Mouse (Mus musculus): ENCODE results near the gene Zeb2.

Gene Zeb2

DNA sequence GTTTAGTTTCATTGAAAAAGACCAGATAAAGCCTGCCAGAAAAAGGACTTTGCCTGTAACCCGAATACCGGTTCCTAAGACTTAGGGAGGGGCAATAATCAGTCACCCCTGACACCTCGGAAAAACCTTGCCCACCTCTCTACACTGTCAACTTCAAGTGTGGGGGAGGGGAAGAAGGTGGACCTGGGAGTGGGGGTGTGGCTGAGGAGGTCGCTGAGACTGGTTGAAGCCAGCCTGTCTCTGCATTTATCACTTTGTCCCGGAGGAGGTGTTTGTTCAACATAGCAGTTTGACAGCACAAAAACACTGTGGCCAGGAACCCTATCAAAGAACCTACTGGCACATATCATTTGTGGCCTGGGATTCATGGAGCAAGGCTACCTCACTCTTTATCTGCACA is 19.2 kb downstream of the Zeb2 start:
- no peak for DNase-seq (ENCODE audit: low read depth in 1 of 2, low spot score in 2 of 2)

DNA sequence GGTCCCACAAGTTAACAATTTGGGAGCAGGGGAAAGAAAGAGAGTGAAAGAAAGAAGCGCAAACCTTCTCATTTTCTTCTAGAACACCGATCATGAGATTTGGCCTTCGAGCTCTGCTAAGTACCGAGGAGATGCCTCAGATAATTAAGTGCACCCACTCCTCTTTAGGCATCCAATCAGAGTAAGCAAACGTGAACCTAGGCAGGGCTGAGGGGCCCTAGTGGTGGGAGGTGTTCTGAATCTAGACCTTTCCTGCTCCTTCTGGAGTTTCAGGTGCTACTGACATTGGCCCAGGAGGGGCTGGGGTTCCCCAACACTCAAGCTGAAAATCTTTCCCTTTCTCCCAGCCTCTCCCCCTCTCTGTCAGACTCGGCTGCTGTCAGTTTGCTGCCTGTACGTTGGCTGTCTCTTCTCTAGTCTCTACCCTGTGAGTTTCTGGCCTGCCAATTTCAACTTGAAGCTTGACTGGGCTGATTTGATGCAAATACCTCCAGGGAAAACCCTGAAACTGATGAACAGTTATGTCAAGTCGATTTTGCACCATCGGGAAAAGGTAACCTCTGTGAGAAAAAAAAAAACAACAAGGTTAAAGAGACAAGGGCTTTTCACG is 20.5 kb downstream of the Zeb2 start:
- DNase-seq (ENCODE audit: low read depth in 1 of 2, low spot score in 2 of 2), result no peak

DNA sequence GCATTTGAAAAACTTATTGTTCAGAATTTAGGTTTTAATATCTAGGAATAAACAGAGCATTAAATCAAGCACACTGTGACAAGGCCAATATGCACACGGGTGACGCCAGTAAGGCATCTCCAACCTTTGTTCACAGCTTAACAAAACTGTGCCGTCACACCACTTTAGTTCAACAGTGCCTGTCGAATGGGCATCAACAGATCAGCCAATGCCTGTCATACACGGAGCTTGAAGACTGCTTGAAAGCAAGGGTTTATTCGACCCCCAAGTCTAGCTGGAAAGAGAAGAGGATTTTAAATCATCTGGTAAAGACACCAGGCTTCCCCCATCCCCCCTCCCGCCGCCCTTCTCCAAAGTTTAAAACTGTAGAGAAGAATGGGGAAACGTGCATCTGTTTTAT is 21.4 kb downstream of the Zeb2 start:
- DNase-seq (ENCODE audit: low read depth in 1 of 2, low spot score in 2 of 2), result no peak

DNA sequence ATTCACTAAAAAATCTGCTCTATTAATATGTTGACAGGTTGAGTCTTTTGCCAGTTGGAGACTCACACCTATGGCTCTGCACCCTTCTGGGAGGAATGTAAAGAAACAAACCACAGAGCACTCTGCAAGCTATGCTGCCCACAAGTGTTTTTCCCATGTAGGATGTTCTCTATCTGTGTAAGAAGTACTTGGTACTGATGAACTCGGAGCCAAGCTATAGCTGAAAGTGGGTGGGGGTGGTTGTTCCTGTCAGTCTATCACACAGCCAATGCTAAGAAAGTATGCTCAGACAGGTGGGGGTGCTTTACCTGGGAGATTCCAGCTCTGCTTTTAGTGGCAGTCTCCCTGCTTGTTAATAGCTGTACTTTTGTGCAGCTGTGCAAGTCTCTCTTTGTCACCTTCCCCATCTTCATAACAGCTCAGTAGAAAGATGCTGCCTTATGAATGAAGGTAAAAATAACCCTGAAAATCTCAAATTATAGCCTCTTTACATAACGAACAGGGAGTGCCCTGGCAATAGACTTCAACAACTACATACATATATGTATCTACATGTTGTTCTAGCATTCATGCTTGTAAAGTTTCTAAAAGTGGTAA is 22.7 kb downstream of the Zeb2 start:
- no peak for DNase-seq (ENCODE audit: low read depth in 1 of 2, low spot score in 2 of 2)

DNA sequence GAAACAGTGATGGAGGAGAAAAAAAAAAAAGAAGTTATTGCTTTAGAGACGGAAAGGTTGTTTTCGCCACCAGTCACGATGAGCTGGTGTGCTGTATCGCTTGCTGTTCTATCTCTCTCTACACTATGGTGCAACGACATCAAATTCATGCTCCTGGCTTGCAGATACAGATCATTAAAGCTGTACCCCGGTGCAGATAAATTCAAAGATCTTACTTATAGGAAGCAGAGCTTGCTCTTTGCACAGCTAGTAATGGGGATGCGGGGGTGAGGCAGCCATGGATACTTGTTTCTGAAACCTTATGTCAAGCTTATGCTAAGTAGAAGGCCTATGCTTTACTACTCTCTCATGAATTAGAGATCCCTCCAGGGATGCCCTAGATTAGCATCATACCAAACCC is 23.7 kb downstream of the Zeb2 start:
- no peak for DNase-seq (ENCODE audit: low read depth in 1 of 2, low spot score in 2 of 2)

DNA sequence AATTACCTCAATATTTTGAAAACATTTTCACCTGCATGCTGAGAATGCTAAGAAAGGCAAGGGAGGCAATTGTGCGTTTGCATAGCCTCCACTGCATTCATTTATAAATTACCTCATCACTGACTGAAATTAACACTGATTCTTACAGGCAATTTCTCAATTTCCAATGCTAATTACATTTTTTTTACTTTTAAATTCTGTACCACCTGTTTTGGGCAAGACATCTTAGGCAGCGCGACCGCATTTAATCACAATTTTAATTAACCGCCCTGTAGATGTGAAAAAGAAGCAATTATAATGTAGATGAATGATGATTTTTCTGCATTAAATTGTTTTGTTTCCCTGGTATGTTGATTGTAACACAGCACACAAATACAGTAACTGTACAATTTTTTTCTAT is 24.5 kb downstream of the Zeb2 start:
- DNase-seq (ENCODE audit: low read depth in 1 of 2, low spot score in 2 of 2), result no peak

DNA sequence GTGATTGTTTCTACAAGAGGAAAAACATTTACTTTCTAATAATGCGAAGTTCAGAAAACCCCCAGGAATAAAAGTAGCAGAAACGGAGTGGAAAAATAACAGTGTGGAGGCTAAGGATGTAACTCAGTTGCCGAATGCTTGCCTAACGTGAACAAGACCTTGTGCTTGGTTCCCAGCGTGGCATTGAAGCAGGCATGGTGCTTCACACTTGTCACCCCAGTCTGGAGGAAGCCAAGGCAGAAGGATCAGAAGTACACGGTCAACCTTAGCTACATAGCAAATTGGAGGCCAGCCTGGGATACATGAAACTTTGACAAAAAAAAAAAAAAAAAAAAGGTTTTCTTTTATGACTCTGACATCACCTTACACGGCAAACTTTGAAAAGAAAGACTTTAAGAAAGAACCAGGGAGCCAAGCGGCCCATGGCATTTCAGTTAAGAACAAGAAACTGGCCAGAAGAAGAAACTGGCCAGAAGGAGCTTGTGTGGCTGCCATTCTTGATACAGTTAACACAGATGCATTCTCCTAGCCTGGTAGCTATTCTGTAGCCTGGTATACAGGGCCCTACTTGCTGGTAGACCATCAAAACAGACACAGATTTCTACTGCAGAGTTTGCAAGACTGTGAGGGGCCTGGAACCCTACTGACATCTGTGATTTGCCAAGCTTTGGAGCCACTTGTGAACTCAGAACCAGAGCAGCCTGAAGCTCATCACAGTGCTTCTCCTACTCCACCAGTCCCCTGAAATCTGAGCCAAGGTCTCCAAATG is 26.5 kb downstream of the Zeb2 start:
- no peak for DNase-seq (ENCODE audit: low read depth in 1 of 2, low spot score in 2 of 2)

DNA sequence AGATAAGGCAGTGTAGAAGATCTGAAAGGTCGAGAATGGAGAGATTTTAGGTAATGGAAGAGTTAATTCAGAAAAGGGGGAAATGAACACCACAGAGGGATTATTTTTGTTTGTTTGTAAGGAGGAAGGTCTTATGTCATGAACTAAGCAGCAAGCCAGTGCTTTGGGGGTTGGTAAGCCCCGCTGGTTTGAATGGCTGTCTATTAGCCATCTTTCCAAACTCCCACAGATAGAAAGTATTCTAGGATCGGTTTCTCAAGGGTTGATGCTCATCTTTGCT is 28.0 kb downstream of the Zeb2 start:
- DNase-seq (ENCODE audit: low read depth in 1 of 2, low spot score in 2 of 2), result no peak

DNA sequence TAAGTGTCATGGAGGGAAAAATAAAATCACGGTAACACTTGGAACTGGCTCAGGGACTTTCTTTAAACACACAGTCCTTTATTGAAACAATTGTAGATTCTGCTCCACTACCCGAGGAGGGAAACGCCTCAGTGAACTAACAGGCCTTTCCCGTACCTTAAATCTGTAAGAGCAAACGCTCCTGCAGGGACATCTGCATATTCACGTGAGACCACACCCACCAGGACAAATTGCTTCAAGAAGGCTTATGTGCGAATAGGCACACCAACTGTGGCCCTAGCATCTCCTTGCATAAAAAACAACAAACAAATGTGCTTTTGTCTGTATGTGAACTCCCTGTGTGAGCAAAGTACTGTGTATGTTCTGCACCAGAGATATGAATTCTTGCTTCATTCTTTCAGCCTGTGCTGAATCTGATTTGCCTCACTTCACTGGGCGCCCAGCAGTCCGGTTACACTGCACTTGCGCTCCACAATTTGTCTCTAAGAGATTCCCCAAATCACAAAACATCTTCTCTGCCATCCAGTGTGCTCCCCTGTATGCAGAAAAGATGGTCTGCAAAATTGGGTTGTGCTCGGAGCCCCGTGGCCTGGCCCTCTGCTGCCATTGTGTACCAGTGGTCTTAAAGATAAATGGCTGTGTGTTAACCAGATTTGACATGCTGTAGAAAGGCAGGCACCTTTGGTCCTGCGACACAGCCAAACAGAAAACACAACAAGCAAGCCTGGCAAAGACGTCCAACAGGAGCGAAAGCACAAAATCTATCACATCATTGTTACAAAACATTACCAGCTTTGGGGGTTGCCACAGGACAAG is 28.6 kb downstream of the Zeb2 start:
- DNase-seq (ENCODE audit: low read depth in 1 of 2, low spot score in 2 of 2), result no peak

DNA sequence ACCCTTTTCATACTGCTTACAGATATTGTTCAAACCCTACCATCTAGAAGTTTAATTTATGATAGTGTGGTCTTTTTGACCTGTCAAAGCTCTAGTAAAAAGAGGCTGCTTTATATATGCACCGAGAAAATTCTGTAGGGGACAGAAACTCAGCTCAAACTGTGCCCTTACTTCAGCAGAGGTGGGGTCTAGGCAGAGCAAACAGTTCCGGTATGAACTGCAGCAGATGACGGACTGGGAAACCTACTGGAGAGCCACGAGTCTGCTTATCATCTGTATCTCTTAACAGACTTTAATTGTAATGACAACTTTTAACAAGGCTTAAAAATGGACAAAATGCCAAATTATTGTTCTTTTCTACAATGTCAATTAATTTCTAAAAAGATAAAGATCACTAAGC is 30.0 kb downstream of the Zeb2 start:
- DNase-seq (ENCODE audit: low read depth in 1 of 2, low spot score in 2 of 2), result no peak

DNA sequence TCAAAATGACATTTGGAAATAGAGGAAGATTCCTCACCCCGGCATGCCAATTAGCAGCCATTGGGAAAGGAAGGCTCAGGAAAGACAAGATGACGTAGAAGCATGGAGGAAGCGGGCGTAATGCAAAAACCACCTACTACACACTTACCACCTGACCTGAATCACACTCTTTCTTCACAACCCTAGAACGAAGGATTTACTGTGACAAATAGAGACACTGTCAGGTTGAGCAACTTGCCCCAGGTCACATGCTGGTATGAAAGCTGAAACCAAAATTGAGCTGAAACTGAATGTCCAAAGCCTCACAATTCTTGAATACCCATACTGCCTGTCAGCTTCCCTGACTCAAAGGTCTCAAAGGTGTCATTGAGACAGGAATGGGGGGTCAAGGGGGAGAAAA is 31.5 kb downstream of the Zeb2 start:
- DNase-seq (ENCODE audit: low read depth in 1 of 2, low spot score in 2 of 2), result no peak

DNA sequence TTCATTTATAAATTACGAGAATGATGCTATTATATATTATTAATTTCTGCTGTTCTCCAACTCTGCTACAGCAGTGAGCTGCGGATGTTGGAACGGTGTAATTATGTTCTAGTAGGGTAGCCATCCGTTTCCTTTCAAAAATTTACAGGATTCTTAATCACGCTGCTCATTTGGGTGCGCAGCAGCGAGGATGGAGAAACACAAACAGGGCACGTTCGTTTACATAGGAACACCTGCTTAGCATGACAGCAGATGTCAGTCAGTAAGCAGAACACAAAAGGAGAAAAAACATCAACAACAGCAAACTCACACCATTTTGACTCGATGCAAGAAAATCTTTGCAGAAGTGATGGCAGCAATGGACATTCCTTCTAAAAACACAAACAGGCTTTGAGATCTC is 34.2 kb downstream of the Zeb2 start:
- no peak for DNase-seq (ENCODE audit: low read depth in 1 of 2, low spot score in 2 of 2)

DNA sequence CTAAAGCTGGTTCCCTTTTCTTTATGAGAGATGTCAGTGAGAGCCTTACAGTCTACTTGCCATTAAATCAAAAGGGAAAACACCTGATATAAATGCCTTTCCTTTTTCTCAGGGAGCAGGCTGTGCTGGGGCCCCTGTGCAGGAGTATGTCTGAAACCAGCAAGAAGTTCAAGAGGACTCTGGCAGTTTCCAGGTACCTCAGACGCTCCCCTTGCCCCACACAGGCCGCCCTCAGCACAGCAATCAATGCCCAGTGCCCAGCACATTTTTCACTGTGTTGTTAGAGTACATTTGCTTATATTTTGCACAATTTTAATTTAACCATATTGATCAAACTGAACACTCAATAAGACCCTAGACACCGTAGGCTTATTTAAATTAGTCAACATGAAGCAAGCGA is 35.6 kb downstream of the Zeb2 start:
- DNase-seq (ENCODE audit: low read depth in 1 of 2, low spot score in 2 of 2), result no peak

DNA sequence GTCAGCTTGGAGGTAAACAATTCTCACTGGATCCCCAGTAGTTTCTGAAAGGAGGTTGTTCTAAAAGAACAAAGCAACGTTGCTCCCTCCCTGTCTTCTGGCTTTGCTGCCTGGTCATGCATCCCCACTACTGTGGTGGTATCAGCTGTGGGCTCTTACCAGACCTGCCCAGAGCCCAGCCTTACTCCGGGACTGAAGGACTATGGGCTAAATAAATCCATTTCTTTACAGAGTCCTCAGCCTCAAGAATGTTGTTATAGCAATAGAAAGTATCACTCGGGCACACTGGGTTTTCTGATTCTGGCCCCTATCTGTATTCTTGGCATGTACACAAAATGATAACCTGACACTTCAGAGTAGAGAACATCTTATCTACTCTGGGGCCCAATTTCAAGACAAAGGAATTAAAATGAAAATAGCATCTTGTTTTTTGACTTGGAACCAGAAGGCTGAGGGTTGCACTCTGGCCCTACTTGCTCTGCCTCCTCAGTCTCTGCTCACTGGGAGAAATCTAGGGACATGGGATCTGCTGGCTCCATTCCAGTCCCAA is 39.2 kb downstream of the Zeb2 start:
- no peak for DNase-seq (ENCODE audit: low read depth in 1 of 2, low spot score in 2 of 2)

DNA sequence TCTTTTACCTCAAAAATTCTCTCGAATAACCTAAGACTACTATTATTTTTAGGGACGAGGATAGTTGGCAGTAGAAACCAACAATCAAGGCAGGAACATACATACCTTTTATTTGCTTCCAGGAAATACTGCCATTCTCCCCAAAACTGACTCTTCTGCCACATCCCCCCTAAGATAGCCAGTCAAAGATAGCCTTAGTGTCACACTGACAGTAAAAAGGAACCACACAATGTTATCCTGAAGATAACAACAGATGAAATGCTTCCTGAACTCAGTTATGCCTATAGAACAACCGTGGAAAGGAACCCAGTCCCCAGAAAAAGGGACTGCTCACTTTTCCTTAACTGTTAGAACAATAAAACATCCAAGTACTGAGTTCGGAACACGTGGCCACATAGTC is 39.8 kb downstream of the Zeb2 start:
- DNase-seq (ENCODE audit: low read depth in 1 of 2, low spot score in 2 of 2), result no peak

DNA sequence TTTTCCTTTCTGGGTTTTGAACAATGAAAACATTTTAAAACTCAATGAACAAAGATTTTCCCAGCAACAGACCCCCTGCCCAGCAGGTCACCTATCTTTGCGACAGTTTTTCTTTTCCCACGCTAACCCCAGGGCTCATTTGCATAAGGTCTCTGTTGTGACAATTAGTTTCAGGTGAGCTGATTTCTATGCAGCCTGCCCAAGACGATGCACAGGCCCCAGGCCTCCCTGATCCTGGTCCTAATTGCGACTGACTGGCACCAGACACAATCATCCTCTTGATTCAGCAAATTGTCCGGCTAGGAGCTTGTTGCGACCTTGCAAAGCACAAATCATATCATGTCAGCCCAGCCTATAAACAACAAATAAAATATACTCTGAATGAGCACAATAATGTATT is 44.2 kb downstream of the Zeb2 start:
- DNase-seq (ENCODE audit: low read depth in 1 of 2, low spot score in 2 of 2), result no peak

DNA sequence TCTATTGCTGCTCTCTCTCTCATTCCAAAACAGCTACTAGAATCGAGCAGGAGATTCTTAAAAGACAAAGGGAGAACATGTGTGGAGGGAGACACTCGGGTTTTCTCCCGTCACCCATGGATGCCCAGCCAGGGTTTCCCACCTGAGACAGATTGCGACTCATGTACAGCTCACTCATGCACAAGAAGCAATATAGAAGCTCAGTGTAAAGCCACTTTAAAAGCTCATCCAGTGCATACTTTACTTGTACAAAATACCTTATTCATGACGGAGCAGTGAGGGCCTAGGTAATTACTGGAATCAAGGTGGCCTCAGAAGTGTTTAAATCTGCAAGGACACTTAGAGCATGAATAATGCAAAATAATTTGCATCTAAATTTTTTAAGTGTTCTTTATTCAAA is 45.9 kb downstream of the Zeb2 start:
- no peak for DNase-seq (ENCODE audit: low read depth in 1 of 2, low spot score in 2 of 2)

DNA sequence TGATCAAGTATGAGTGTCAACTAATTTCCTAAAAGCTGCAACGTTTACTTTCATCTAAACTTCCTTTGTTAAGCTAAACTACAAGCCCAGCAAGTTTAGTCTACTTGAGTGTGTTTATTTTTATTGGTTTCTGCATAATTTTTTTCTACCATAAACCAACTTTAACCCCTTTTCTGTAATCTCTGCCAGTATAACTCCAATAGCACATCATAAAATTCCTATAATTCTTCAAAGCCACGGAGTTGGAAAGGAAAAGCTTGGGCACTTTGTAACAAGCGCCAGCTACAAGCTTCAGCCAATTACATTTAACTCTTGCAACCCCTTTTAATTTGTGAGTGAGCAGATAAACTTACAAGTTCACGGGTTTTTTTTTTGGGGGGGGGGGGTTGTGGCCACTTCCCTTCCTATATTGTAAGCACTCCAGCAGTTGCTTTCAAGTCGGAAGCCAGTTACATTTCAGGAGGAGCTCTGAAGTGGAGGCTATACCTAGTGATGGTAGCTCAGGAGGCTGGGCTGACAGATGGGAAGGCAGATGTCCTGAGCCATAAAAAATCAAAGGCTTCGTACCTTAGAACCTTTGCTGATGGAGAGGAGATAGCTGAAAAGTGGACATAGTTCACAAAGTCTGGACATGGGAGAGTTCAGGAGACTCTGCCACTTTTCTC is 46.5 kb downstream of the Zeb2 start:
- DNase-seq (ENCODE audit: low read depth in 1 of 2, low spot score in 2 of 2), result no peak

DNA sequence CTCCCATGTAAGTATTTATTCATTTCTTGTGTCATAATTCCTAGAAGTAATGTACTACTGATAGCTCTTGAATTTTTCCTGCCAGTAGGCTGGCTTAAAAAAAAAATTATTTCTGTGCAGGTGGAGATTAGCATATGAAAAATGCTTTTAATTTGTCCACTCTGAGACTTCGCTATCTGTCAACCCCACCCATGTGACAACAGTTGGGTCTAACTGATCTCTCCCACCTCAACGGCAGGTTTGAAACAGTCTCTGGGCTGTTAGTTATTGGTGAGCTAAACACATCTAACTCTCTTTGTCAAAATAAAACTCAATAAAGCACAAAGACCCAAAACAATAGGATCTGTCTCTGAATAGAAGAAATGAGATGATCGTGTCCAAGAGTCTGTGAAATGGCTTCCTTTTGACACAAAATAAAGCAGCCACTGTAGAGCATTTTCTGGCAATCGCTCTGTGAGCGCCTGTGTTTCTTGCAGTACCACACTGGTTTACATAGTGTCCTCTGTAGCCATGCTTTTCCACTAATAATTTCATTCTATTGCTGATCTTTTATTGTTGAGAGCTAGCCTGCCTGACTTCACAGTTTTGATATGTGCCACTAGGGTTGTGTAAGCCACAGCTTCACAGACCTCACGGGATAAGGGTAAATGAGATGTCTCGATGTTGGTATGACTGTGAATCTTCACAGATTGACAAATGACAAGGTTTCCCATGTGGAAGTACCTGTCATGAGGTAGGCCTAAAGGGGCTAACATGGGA is 48.2 kb downstream of the Zeb2 start:
- DNase-seq (ENCODE audit: low read depth in 1 of 2, low spot score in 2 of 2), result no peak

DNA sequence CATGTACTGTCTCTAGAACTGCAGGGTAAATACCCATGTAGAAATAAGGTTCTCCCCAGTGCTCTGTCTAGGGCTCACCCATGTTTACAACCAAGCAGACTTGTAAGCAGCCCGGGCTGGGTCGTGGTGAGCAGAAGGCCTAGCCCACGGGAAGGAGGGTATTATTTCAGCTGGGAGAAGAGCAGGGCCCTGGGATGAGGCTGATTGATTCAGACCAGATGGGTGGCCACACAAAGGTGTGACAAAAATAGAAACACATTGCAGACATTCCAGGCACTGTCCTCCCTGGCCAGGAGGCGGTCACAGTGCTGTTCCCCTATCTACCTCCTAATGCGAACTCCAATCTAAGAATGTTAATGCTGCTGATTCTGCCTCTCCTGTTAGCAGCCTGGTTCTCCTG is 50.1 kb downstream of the Zeb2 start:
- DNase-seq (ENCODE audit: low read depth in 1 of 2, low spot score in 2 of 2), result no peak
